Mouse (Mus musculus) adrenal gland, postnatal 25 days (tissue): ENCODE measurements at regions not wholly inside any gene's neighbourhood (a gene's known extent, or its start where the extent isn't known, plus 50 kb on each side); places are given as distances from the start of the nearest gene placed in this dataset.

Experiments
- DNase-seq: peaks from one replicate; pipeline ENCODE4 v3.0.0; 2021; ENCODE audit warnings: mixed read lengths

- peak; percentile 4 for DNase-seq
These were observed 1002.8 kb upstream of the Adgrl2 start for GRCm38 (mm10) chr3:149993199-149993598.

- peak; percentile 3 for DNase-seq
These were observed 997.4 kb upstream of the Adgrl2 start for GRCm38 (mm10) chr3:149987801-149988200.

GRCm38 (mm10) chr3:149956993-149957392, 966.6 kb upstream of the Adgrl2 start:
- DNase-seq, result no peak

GRCm38 (mm10) chr3:149936197-149936596, 945.8 kb upstream of the Adgrl2 start:
- DNase-seq, result no peak

GRCm38 (mm10) chr3:149934832-149935231, 944.5 kb upstream of the Adgrl2 start:
- no peak for DNase-seq

- no peak for DNase-seq
These were observed 938.4 kb upstream of the Adgrl2 start for GRCm38 (mm10) chr3:149928456-149929360.

- no peak for DNase-seq
These were observed 929.9 kb upstream of the Adgrl2 start for GRCm38 (mm10) chr3:149920206-149920605.

GRCm38 (mm10) chr3:149918201-149918600, 927.8 kb upstream of the Adgrl2 start:
- DNase-seq, result no peak

- DNase-seq, result no peak
These were observed 920.4 kb upstream of the Adgrl2 start for GRCm38 (mm10) chr3:149910721-149911120.

- DNase-seq, result no peak
These were observed 911.4 kb upstream of the Adgrl2 start for GRCm38 (mm10) chr3:149901783-149902182.

- no peak for DNase-seq
These were observed 886.2 kb upstream of the Adgrl2 start for GRCm38 (mm10) chr3:149876553-149876952.

- DNase-seq, result no peak
These were observed 875.6 kb upstream of the Adgrl2 start for GRCm38 (mm10) chr3:149865945-149866344.

GRCm38 (mm10) chr3:149846941-149847539, 856.7 kb upstream of the Adgrl2 start:
- DNase-seq, result no peak

- no peak for DNase-seq
These were observed 855.6 kb upstream of the Adgrl2 start for GRCm38 (mm10) chr3:149845826-149846486.

- no peak for DNase-seq
These were observed 854.9 kb upstream of the Adgrl2 start for GRCm38 (mm10) chr3:149845083-149845825.

GRCm38 (mm10) chr3:149837921-149838320, 847.6 kb upstream of the Adgrl2 start:
- DNase-seq, result no peak

- DNase-seq, result no peak
These were observed 846.3 kb upstream of the Adgrl2 start for GRCm38 (mm10) chr3:149836467-149837233.

GRCm38 (mm10) chr3:149827181-149827580, 836.8 kb upstream of the Adgrl2 start:
- DNase-seq, result no peak

GRCm38 (mm10) chr3:149826757-149827156, 836.4 kb upstream of the Adgrl2 start:
- no peak for DNase-seq

GRCm38 (mm10) chr3:149820670-149821069, 830.3 kb upstream of the Adgrl2 start:
- no peak for DNase-seq

GRCm38 (mm10) chr3:149819863-149820262, 829.5 kb upstream of the Adgrl2 start:
- DNase-seq, result no peak

GRCm38 (mm10) chr3:149819081-149819480, 828.7 kb upstream of the Adgrl2 start:
- DNase-seq, result no peak
